ENCODE assay signal across 12 mouse cellular contexts in the genomic region with DNA sequence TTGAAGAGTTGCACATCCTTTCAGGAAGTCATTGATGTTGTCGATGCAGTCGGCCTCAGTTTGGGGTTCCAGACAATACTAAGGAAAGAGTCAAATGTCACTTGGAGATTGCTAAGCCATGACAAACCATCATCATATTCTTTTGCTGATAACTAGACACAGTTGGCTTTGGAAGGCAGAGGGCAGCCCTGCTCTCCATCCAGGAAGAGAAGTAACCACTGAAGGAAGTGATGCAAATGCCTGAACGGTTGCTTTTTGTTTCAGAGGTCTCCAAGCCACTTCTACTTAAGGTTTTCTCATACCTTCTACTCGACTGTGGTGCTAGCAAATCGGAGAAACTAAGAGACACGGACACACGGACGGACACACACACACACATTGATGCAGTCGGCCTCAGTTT. TPM values are rescaled to one million over a fixed set of nuclear protein-coding genes. Genes with fewer than 3 reads are reported as not detected.
DNase-seq lines count a peak whose midpoint lies in the region; TF ChIP-seq lines count a peak whose summit lies in the region.
"Had no signal": no experiment of that assay in that cellular context is flagged by ENCODE, and none has a peak within 500 bp of the region (broad histone marks: within the 10 kb centered on the region; RNA-seq: fewer than 3 reads in every experiment).

No protein-coding gene starts in this region.

- H3K27ac ChIP-seq in spleen, adult 2 months (ENCODE audit: insufficient read depth, low read length): peak overlapping the region; percentile 70
- peak overlapping the region; percentile 80 for H3K27ac ChIP-seq in bone marrow macrophage, adult 2 months (ENCODE audit: insufficient read depth, low read depth, low read length)
- H3K27ac ChIP-seq in limb, embryonic 10.5 days: no peak overlapping the region
- H3K27ac ChIP-seq: embryonic facial prominence, embryonic 12.5 days; hindbrain, embryonic 12.5 days; liver, embryonic 13.5 days had no signal

- H3K36me3 ChIP-seq in spleen, adult 2 months (ENCODE audit: control insufficient read depth, insufficient read depth, low read length): no peaks in the 10 kb centered on the region; the same call in 1 of the 2 replicates
- H3K36me3 ChIP-seq in limb, embryonic 10.5 days: no peaks in the 10 kb centered on the region
- H3K36me3 ChIP-seq: embryonic facial prominence, embryonic 12.5 days; hindbrain, embryonic 12.5 days; liver, embryonic 13.5 days had no signal

- no peak for TF ChIP-seq POLR2A in spleen, adult 2 months (IDR thresholded peaks at IDR 0.05; ENCODE audit: low read depth, low read length)
- no peak for TF ChIP-seq POLR2A in bone marrow macrophage, adult 2 months (IDR thresholded peaks at IDR 0.05; ENCODE audit: borderline replicate concordance, low read depth, low read length)

- 44% methylated on average over 9 of the region's 9 CpGs for WGBS in spleen, adult 2 months
- WGBS in limb, embryonic 10.5 days: 88% methylated on average over 9 of the region's 9 CpGs

- H3K27me3 ChIP-seq in spleen, adult 2 months (ENCODE audit: control insufficient read depth, insufficient read depth, low read length): no peaks in the 10 kb centered on the region
- H3K27me3 ChIP-seq in limb, embryonic 10.5 days (ENCODE audit: low read depth, poor library complexity, severe bottlenecking): no peaks in the 10 kb centered on the region
- H3K27me3 ChIP-seq: embryonic facial prominence, embryonic 12.5 days; hindbrain, embryonic 12.5 days; liver, embryonic 13.5 days had no signal

- no peak for DNase-seq in spleen, adult 2 months (ENCODE audit: low read depth in 1 of 2, low spot score in 2 of 2)
- no peak for DNase-seq in spleen, postnatal 14 days (ENCODE audit: low spot score in 2 of 2)
- DNase-seq in naive thymus-derived CD4-positive, alpha-beta T cell, adult 2 months (ENCODE audit: low read depth): peak; percentile 56
- no peak for DNase-seq in adrenal gland, postnatal 25 days
- DNase-seq in urinary bladder, postnatal 25 days (ENCODE audit: low spot score): no peak
- DNase-seq in limb, embryonic 10.5 days (ENCODE audit: low spot score): no peak
- DNase-seq: cerebellum, adult 9-10 months; kidney, adult 2 months; liver, embryonic 13.5 days had no signal

- H3K4me1 ChIP-seq in spleen, adult 2 months (ENCODE audit: control insufficient read depth, insufficient read depth, insufficient read length): no peaks in the 10 kb centered on the region
- H3K4me1 ChIP-seq in bone marrow macrophage, adult 2 months (ENCODE audit: control insufficient read depth, insufficient read depth, low read length): peaks cover 9% of the 10 kb centered on the region
- H3K4me1 ChIP-seq in limb, embryonic 10.5 days: no peaks in the 10 kb centered on the region
- H3K4me1 ChIP-seq: embryonic facial prominence, embryonic 12.5 days; hindbrain, embryonic 12.5 days; liver, embryonic 13.5 days had no signal

- H3K9me3 ChIP-seq in limb, embryonic 10.5 days (replicated peaks): no peaks in the 10 kb centered on the region
- H3K9me3 ChIP-seq: embryonic facial prominence, embryonic 12.5 days; hindbrain, embryonic 12.5 days; liver, embryonic 13.5 days had no signal

- no peak for TF ChIP-seq CTCF in spleen, adult 2 months (IDR thresholded peaks at IDR 0.05; ENCODE audit: extremely low read depth, insufficient read depth, insufficient read length, insufficient replicate concordance)
- no peak for TF ChIP-seq CTCF in bone marrow macrophage, adult 2 months (IDR thresholded peaks at IDR 0.05; ENCODE audit: low read depth, low read length)

- H3K4me3 ChIP-seq in spleen, adult 2 months (ENCODE audit: extremely low read depth, insufficient read depth, insufficient read length): peak overlapping the region; percentile 51
- peak overlapping the region; percentile 62 for H3K4me3 ChIP-seq in bone marrow macrophage, adult 2 months (ENCODE audit: insufficient read depth, low read length)
- no peak overlapping the region for H3K4me3 ChIP-seq in limb, embryonic 10.5 days
- H3K4me3 ChIP-seq: embryonic facial prominence, embryonic 12.5 days; hindbrain, embryonic 12.5 days; liver, embryonic 13.5 days had no signal

RNA-seq across cellular contexts. Expression of a gene that starts 1.6 kb away (rescaled TPM):
- 26.3 and 31.8 TPM in 2 replicates for polyA plus RNA-seq in spleen, adult 2 months (2012; rRNA removed)
- 210 and 233 TPM in 2 replicates for polyA plus RNA-seq in bone marrow macrophage, adult 2 months (2012; ENCODE audit: insufficient read depth, insufficient read length, missing spikeins)
- total RNA-seq in adrenal gland, postnatal 25 days (2021): 46.8 and 52.8 TPM in 2 replicates
- 0.88 and 1.8 TPM in 2 replicates for polyA plus RNA-seq in limb, embryonic 10.5 days (2016; fragmentation: Nextera tagmentation; extraction: Ambion mirVana)

RNA-seq across cellular contexts. Expression of a gene that starts 55.9 kb away (rescaled TPM):
- 7.9 and 8.2 TPM in 2 replicates for polyA plus RNA-seq in spleen, adult 2 months (2012; rRNA removed)
- 22.9 and 24.8 TPM in 2 replicates for polyA plus RNA-seq in bone marrow macrophage, adult 2 months (2012; ENCODE audit: insufficient read depth, insufficient read length, missing spikeins)
- 30.8 and 33.0 TPM in 2 replicates for total RNA-seq in adrenal gland, postnatal 25 days (2021)
- polyA plus RNA-seq in limb, embryonic 10.5 days (2016; fragmentation: Nextera tagmentation; extraction: Ambion mirVana): 142 and 176 TPM in 2 replicates
